Mouse (Mus musculus) thymus, adult 2 months (tissue): ENCODE data around the gene Kirrel3. TPM values are rescaled to one million over a fixed set of nuclear protein-coding genes. Genes with fewer than 3 reads are reported as not detected.

Experiments used
- DNase-seq: peaks from one replicate; pipeline ENCODE4 v3.0.0; 2021
- H3K27ac ChIP-seq: fragments of 200-500 bp; 2 replicates; pipeline ENCODE4 v1.5.1; 2012; ENCODE audit warnings: low read length, control low read depth; ENCODE audit not compliant: control insufficient read depth, insufficient read depth
- H3K27me3 ChIP-seq: fragments of 200-500 bp; 2 replicates; pipeline ENCODE4 v1.6.1; 2012; ENCODE audit warnings: mild to moderate bottlenecking, low read length, moderate library complexity, mixed read lengths; ENCODE audit not compliant: control insufficient read depth, insufficient read depth
- H3K36me3 ChIP-seq: fragments of 200-500 bp; 2 replicates; pipeline ENCODE4 v1.6.1; 2012; ENCODE audit warnings: mild to moderate bottlenecking, low read length, moderate library complexity; ENCODE audit not compliant: control insufficient read depth, insufficient read depth
- H3K4me1 ChIP-seq: fragments of 200-500 bp; replicated peaks from 2 replicates; pipeline ENCODE4 v1.6.1; 2012; ENCODE audit warnings: low read length; ENCODE audit not compliant: control insufficient read depth, insufficient read depth
- H3K4me3 ChIP-seq: fragments of 200-500 bp; 2 replicates; pipeline ENCODE4 v1.5.1; 2012; ENCODE audit warnings: mild to moderate bottlenecking, low read length, control low read depth, moderate library complexity; ENCODE audit not compliant: control insufficient read depth, insufficient read depth
- CTCF ChIP-seq: fragments of 200-500 bp; IDR thresholded peaks from 2 replicates; pipeline ENCODE4 v1.5.1; 2012; ENCODE audit warnings: mild to moderate bottlenecking, control low read depth, low read length, moderate library complexity, borderline replicate concordance; ENCODE audit not compliant: control insufficient read depth, poor library complexity, insufficient read depth; ENCODE audit errors: extremely low read depth
- POLR2A ChIP-seq: fragments of 200-500 bp; IDR thresholded peaks from 2 replicates; pipeline ENCODE4 v1.6.1; 2012; ENCODE audit warnings: mild to moderate bottlenecking, low read length, control low read depth, moderate library complexity; ENCODE audit not compliant: control insufficient read depth, poor library complexity, insufficient read depth; ENCODE audit errors: extremely low read depth
- WGBS: fragments of 180-500 bp; shearing (Covaris S2); methylation state at CpG from one replicate; pipeline ENCODE4 v1.1.7; 2018; 5-methylcytosine and 5-hydroxymethylcytosine counted together
- polyA plus RNA-seq: library from polyadenylated mRNA; depleted of rRNA; stranded (reverse); fragments of >200 nt; gene quantifications from 2 replicates; pipeline ENCODE4 v1.2.3, GENCODE M21; 2012

Gene Kirrel3
- polyA plus RNA-seq, 1 experiment = 1.2 TPM

GRCm38 (mm10) chr9:35007697-35008341 is 522.1 kb downstream of the Kirrel3 start:
- Histone ChIP-seq H3K36me3 (no peaks in the 10 kb centered on the region), H3K27ac (no peak overlapping the region), H3K27me3 (no peaks in the 10 kb centered on the region), H3K4me1 (no peaks in the 10 kb centered on the region), H3K4me3 (no peak overlapping the region)
- no peak for TF ChIP-seq CTCF
- TF ChIP-seq POLR2A = no peak
- 90% methylated on average over 14 of the region's 14 CpGs for WGBS
- no peak for DNase-seq

- no peak overlapping the region for H3K4me3 ChIP-seq
- H3K36me3 ChIP-seq = no peaks in the 10 kb centered on the region
- no peak for DNase-seq
- peaks cover 2% of the 10 kb centered on the region; the same call in 1 of the 2 replicates for H3K27me3 ChIP-seq
- no peak overlapping the region for H3K27ac ChIP-seq
- WGBS = 19% methylated on average over 4 of the region's 4 CpGs
- TF ChIP-seq POLR2A (no peak), CTCF (no peak)
- H3K4me1 ChIP-seq = no peaks in the 10 kb centered on the region
Measured at GRCm38 (mm10) chr9:35016762-35017161, 531.1 kb downstream of the Kirrel3 start.

- H3K27ac ChIP-seq = no peak overlapping the region
- no peak for DNase-seq
- 8% methylated on average over 13 of the region's 13 CpGs for WGBS
- no peak for TF ChIP-seq POLR2A
- TF ChIP-seq CTCF = no peak
- peaks cover 2% of the 10 kb centered on the region; the same call in 1 of the 2 replicates for H3K27me3 ChIP-seq
- no peaks in the 10 kb centered on the region for H3K4me1 ChIP-seq
- no peaks in the 10 kb centered on the region for H3K36me3 ChIP-seq
- no peak overlapping the region for H3K4me3 ChIP-seq
Measured at GRCm38 (mm10) chr9:35017563-35017962, 531.9 kb downstream of the Kirrel3 start.

GRCm38 (mm10) chr9:35018056-35018455 is 532.4 kb downstream of the Kirrel3 start:
- no peak for DNase-seq
- Histone ChIP-seq H3K27ac (no peak overlapping the region), H3K4me1 (no peaks in the 10 kb centered on the region), H3K27me3 (peaks cover 2% of the 10 kb centered on the region; the same call in 1 of the 2 replicates), H3K4me3 (no peak overlapping the region), H3K36me3 (no peaks in the 10 kb centered on the region)
- no peak for TF ChIP-seq POLR2A
- TF ChIP-seq CTCF = no peak
- 16% methylated on average over 5 of the region's 5 CpGs for WGBS

- no peak overlapping the region for H3K27ac ChIP-seq
- TF ChIP-seq POLR2A (no peak), CTCF (no peak)
- no peaks in the 10 kb centered on the region for H3K36me3 ChIP-seq
- no peak overlapping the region for H3K4me3 ChIP-seq
- no peak for DNase-seq
- no peaks in the 10 kb centered on the region for H3K4me1 ChIP-seq
- 26% methylated on average over 3 of the region's 3 CpGs for WGBS
- peaks cover 2% of the 10 kb centered on the region; the same call in 1 of the 2 replicates for H3K27me3 ChIP-seq
Measured at GRCm38 (mm10) chr9:35019372-35019771, 533.7 kb downstream of the Kirrel3 start.

GRCm38 (mm10) chr9:35020015-35020653 is 534.4 kb downstream of the Kirrel3 start:
- H3K36me3 ChIP-seq = no peaks in the 10 kb centered on the region
- peaks cover 2% of the 10 kb centered on the region; the same call in 1 of the 2 replicates for H3K27me3 ChIP-seq
- H3K27ac ChIP-seq = no peak overlapping the region
- H3K4me1 ChIP-seq = no peaks in the 10 kb centered on the region
- no peak for DNase-seq
- no peak for TF ChIP-seq CTCF
- no peak for TF ChIP-seq POLR2A
- no peak overlapping the region for H3K4me3 ChIP-seq
- 71% methylated on average over 11 of the region's 11 CpGs for WGBS

GRCm38 (mm10) chr9:35021744-35022143 is 536.0 kb downstream of the Kirrel3 start:
- Histone ChIP-seq H3K4me3 (no peak overlapping the region), H3K36me3 (no peaks in the 10 kb centered on the region), H3K27me3 (peaks cover 2% of the 10 kb centered on the region; the same call in 1 of the 2 replicates), H3K27ac (no peak overlapping the region), H3K4me1 (no peaks in the 10 kb centered on the region)
- TF ChIP-seq POLR2A = no peak
- no peak for TF ChIP-seq CTCF
- 63% methylated on average over 1 of the region's 1 CpGs for WGBS
- DNase-seq = no peak
